Mouse (Mus musculus): Measurements from ENCODE around the gene Rbfox1.

DNA sequence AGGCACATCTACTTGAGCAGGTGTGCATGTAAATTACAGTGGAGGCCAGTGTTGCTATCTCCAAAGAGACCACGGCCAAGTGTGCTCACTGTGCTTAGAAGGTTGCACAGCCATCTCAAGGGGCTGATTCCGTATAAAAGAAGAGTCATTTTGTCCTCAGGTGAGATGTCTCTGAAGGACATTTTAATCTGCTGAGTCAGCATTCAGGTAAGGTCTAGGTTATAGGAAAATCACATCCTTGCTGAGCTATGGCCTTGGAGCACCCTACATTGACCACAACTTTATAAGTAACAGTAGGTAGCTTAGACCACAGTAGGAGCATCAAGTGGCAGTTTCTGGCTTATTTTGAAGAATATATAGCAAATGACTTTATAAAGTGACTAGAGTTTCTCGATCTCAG lies 848.3 kb downstream of the Rbfox1 start:
- TF ChIP-seq POLR2A (IDR thresholded peaks at IDR 0.05; ENCODE audit: extremely low read depth, insufficient read depth, low read length) (no peak), CTCF (IDR thresholded peaks at IDR 0.05; ENCODE audit: extremely low read depth, insufficient read depth, low read length) (no peak)

Measured in cortical plate, adult 2 months (tissue).